Mouse (Mus musculus) liver, adult 2 months (tissue): ENCODE data around the gene Sh3gl2. TPM values are rescaled to one million over a fixed set of nuclear protein-coding genes. Genes with fewer than 3 reads are reported as not detected.

Experiments
- DNase-seq: peaks from one replicate; pipeline ENCODE4 v3.0.0-alpha.2; 2011; ENCODE audit warnings: low read depth, low spot score; ENCODE audit errors: extremely low read depth
- H3K27ac ChIP-seq: fragments of 200-500 bp; replicated peaks from 2 replicates; pipeline ENCODE4 v1.5.1; 2012; ENCODE audit warnings: low read depth, mild to moderate bottlenecking, control low read depth, inconsistent platforms, low read length; ENCODE audit not compliant: insufficient read depth
- H3K27me3 ChIP-seq: fragments of 200-500 bp; 2 replicates; pipeline ENCODE4 v1.6.1; 2012; ENCODE audit warnings: mild to moderate bottlenecking, moderate library complexity, low read length, inconsistent platforms; ENCODE audit not compliant: control insufficient read depth, insufficient read depth
- H3K36me3 ChIP-seq: fragments of 200-500 bp; 2 replicates; pipeline ENCODE4 v1.6.1; 2012; ENCODE audit warnings: low read length, inconsistent platforms; ENCODE audit not compliant: control insufficient read depth, insufficient read depth
- H3K4me1 ChIP-seq: fragments of 200-500 bp; 2 replicates; pipeline ENCODE4 v1.6.1; 2011; ENCODE audit warnings: low read length; ENCODE audit not compliant: control insufficient read depth, insufficient read depth
- H3K4me3 ChIP-seq: fragments of 200-500 bp; 2 replicates; pipeline ENCODE4 v1.5.1; 2011; ENCODE audit warnings: low read depth, mild to moderate bottlenecking, control low read depth, low read length, moderate library complexity; ENCODE audit not compliant: insufficient read depth
- H3K79me2 ChIP-seq: fragments of 200-500 bp; 2 replicates; pipeline ENCODE4 v1.6.1; 2012; ENCODE audit warnings: inconsistent platforms, mild to moderate bottlenecking, low read length, moderate library complexity; ENCODE audit not compliant: control insufficient read depth, insufficient read depth
- H3K9ac ChIP-seq: fragments of 200-500 bp; 2 replicates; pipeline ENCODE4 v1.6.1; 2012; ENCODE audit warnings: low read depth, mild to moderate bottlenecking, control low read depth, inconsistent platforms, low read length
- CTCF ChIP-seq: fragments of 200-500 bp; IDR thresholded peaks from 2 replicates; pipeline ENCODE4 v1.5.1; 2011; ENCODE audit warnings: low read depth, low read length, control low read depth
- POLR2A ChIP-seq: fragments of 200-500 bp; IDR thresholded peaks from 2 replicates; pipeline ENCODE4 v1.6.1; 2011; ENCODE audit warnings: low read length, control low read depth; ENCODE audit not compliant: insufficient read depth; ENCODE audit errors: extremely low read depth
- WGBS: fragments of 180-500 bp; shearing (Covaris S2); methylation state at CpG from one replicate; pipeline ENCODE4 v1.1.7; 2018; 5-methylcytosine and 5-hydroxymethylcytosine counted together
- polyA plus RNA-seq: library from polyadenylated mRNA; depleted of rRNA; stranded (reverse); fragments of >200 nt; gene quantifications from 2 replicates; pipeline ENCODE4 v1.2.3, GENCODE M21; 2012; rRNA removed
- total RNA-seq: library from RNA; depleted of rRNA; stranded (reverse); fragments of >200 nt; gene quantifications from 2 replicates; pipeline ENCODE4 v1.2.3, GENCODE M21; 2014; rRNA removed

The Sh3gl2 gene
- 0.09 TPM in 1 of 2 replicates, not detected in the other for total RNA-seq
- polyA plus RNA-seq: not detected in 2 replicates

GRCm38 (mm10) chr4:85205071-85205635 lies at the start of gene Sh3gl2:
TSS of gene Sh3gl2 (plus strand) at chr4:85205126.
- Histone ChIP-seq H3K4me1 (no peaks in the 10 kb centered on the region), H3K36me3 (no peaks in the 10 kb centered on the region), H3K4me3 (peak within 1 kb of the TSS; percentile 42; the same call in 1 of the 2 replicates), H3K79me2 (no peaks in the 10 kb centered on the region), H3K27ac (no peak within 1 kb of the TSS), H3K9ac (no peak within 1 kb of the TSS), H3K27me3 (peaks cover 11% of the 10 kb centered on the region)
- no peak for TF ChIP-seq POLR2A
- no peak for TF ChIP-seq CTCF
- DNase-seq: no peak
- WGBS: 1% methylated on average over 48 of the region's 48 CpGs

GRCm38 (mm10) chr4:85161156-85161555 lies 43.8 kb upstream of the Sh3gl2 start:
- no peaks in the 10 kb centered on the region for H3K36me3 ChIP-seq
- no peak overlapping the region for H3K27ac ChIP-seq
- DNase-seq: peak; percentile 4
- no peaks in the 10 kb centered on the region for H3K79me2 ChIP-seq
- no peak for TF ChIP-seq POLR2A
- no peak for TF ChIP-seq CTCF
- no peak overlapping the region for H3K9ac ChIP-seq
- no peaks in the 10 kb centered on the region for H3K4me1 ChIP-seq
- WGBS: 59% methylated on average over 4 of the region's 4 CpGs
- H3K27me3 ChIP-seq: no peaks in the 10 kb centered on the region
- H3K4me3 ChIP-seq: no peak overlapping the region

DNA sequence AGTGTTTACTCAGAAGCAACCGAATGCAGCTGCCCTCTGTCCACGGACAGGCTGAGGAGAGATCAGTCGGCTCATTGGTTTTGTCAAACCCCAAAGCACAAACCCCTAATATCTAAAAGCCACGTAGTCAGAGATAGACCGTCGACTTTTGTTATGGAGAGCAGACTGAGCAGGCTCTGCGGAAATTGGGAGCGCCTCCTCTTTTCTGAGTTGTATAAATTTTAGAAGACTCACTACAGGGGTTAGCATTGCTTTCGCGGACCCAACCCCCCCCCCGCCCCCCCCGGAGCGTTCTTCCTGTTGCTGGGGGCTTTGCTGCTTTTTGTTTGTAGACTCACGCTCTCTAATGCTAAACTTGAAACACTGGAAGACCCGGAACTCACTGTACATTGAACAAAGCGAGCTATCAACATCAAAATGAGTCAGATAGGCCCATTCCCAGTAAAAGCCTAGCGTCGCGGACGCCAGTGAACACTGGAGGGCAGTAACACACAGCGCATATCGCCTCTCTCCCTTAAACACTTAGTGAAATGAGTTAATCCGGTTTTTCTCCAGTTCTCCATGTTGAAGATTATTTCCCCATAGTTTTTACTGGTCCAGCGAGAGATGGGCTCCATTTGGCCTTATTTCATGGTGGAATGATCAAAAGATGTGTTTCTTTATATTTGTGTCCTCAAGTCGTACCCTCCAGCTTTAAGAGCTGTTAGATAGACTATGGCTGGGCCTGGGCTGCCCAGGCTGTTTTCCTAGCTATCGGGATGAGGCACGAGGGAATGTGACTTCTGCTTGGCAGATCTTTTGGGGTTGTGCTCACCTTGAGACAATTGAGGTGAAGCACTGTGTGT lies 42.2 kb upstream of the Sh3gl2 start:
- WGBS: 29% methylated on average over 27 of the region's 27 CpGs
- DNase-seq: no peak
- no peak overlapping the region for H3K9ac ChIP-seq

DNA sequence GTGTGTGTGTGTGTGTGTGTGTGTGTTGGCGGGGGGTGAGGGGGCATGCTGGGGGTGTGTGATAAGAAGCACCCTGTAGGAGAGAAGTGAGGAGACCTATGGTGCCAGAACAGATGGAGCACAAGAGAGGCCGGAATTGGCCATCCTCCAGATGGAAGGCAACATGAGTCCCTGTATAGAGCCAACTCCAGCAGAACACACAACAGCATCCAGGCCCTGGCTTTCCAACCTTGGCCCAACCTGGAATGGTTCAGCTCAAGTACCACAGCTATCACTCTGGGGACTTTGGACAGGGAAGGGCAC lies 41.7 kb upstream of the Sh3gl2 start:
- no peaks in the 10 kb centered on the region for H3K36me3 ChIP-seq
- no peak overlapping the region for H3K9ac ChIP-seq
- H3K4me3 ChIP-seq: no peak overlapping the region
- DNase-seq: no peak
- H3K4me1 ChIP-seq: no peaks in the 10 kb centered on the region
- no peaks in the 10 kb centered on the region for H3K27me3 ChIP-seq
- no peak overlapping the region for H3K27ac ChIP-seq
- TF ChIP-seq POLR2A (no peak), CTCF (no peak)
- no peaks in the 10 kb centered on the region for H3K79me2 ChIP-seq
- 87% methylated on average over 2 of the region's 2 CpGs for WGBS

More for the DNA sequence above, 42.2 kb upstream of the Sh3gl2 start:
- no peaks in the 10 kb centered on the region for H3K79me2 ChIP-seq
- no peak overlapping the region for H3K27ac ChIP-seq
- H3K4me1 ChIP-seq: no peaks in the 10 kb centered on the region
- no peak overlapping the region for H3K4me3 ChIP-seq
- no peak for TF ChIP-seq POLR2A
- peak; percentile 62 for TF ChIP-seq CTCF
- no peaks in the 10 kb centered on the region for H3K36me3 ChIP-seq
- no peaks in the 10 kb centered on the region for H3K27me3 ChIP-seq

DNA sequence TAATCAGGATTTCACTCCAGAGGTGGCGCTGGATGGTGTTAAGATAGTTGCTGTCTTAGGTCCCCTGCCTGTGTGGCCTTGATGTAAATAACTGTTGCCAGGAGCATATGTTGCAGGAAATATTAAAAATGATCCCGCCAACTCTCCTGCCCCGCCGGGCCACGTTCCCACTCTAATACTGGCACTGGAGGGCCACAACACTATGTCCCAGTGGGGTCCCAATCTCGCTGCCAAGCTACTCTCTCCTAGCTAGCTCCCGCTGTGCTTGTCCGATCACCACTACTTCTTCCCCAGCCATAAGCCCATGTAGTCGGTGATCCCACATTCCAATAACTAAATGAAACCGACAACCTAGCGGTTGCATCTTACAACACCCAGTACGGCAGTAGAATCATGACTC lies 36.9 kb upstream of the Sh3gl2 start:
- Histone ChIP-seq H3K4me3 (no peak overlapping the region), H3K27me3 (no peaks in the 10 kb centered on the region), H3K27ac (no peak overlapping the region), H3K9ac (no peak overlapping the region), H3K36me3 (no peaks in the 10 kb centered on the region), H3K4me1 (no peaks in the 10 kb centered on the region), H3K79me2 (no peaks in the 10 kb centered on the region)
- DNase-seq: no peak
- TF ChIP-seq CTCF (no peak), POLR2A (no peak)
- 90% methylated on average over 12 of the region's 12 CpGs for WGBS

GRCm38 (mm10) chr4:85175466-85175865 lies 29.5 kb upstream of the Sh3gl2 start:
- Histone ChIP-seq H3K9ac (no peak overlapping the region), H3K4me1 (no peaks in the 10 kb centered on the region), H3K4me3 (no peak overlapping the region), H3K79me2 (no peaks in the 10 kb centered on the region), H3K27me3 (no peaks in the 10 kb centered on the region), H3K36me3 (no peaks in the 10 kb centered on the region), H3K27ac (no peak overlapping the region)
- DNase-seq: no peak
- TF ChIP-seq POLR2A (no peak), CTCF (no peak)
- WGBS: 84% methylated on average over 4 of the region's 4 CpGs
